Comparison of ENCODE assay signal across 8 mouse cellular contexts in genomic region chr12:31265005-31265721, GRCm38 (mm10). TPM values are rescaled to one million over a fixed set of nuclear protein-coding genes. Genes with fewer than 3 reads are reported as not detected.
DNase-seq lines count a peak whose midpoint lies in the region; ATAC-seq and TF ChIP-seq lines count a peak whose summit lies in the region.

TSS of gene Lamb1 (plus strand) at chr12:31265234.

- H3K4me1 ChIP-seq in spleen, adult 2 months (ENCODE audit: control insufficient read depth, insufficient read depth, insufficient read length): no peaks in the 10 kb centered on the region
- peaks cover 19% of the 10 kb centered on the region for H3K4me1 ChIP-seq in forebrain, embryonic 13.5 days
- H3K4me1 ChIP-seq in lung, embryonic 15.5 days: peaks cover 47% of the 10 kb centered on the region

- TF ChIP-seq CTCF in spleen, adult 2 months (IDR thresholded peaks at IDR 0.05; ENCODE audit: extremely low read depth, insufficient read depth, insufficient read length, insufficient replicate concordance): no peak
- TF ChIP-seq CTCF in layer of hippocampus, adult 2 months (conservative IDR thresholded peaks at IDR 0.05): no peak

- intact Hi-C loops in heart, postnatal 25 days (cut with DNase I): loop anchor here (5.0 kb wide), 2 partner anchors 37 to 98 kb away; no protein-coding TSS in a partner anchor

- H3K36me3 ChIP-seq in spleen, adult 2 months (ENCODE audit: control insufficient read depth, insufficient read depth, low read length): no peaks in the 10 kb centered on the region
- no peaks in the 10 kb centered on the region for H3K36me3 ChIP-seq in forebrain, embryonic 13.5 days (ENCODE audit: poor library complexity, severe bottlenecking)
- H3K36me3 ChIP-seq in lung, embryonic 15.5 days: peaks cover 10% of the 10 kb centered on the region; the same call in 1 of the 2 replicates

- ATAC-seq in forebrain, embryonic 13.5 days: peak; percentile 32
- ATAC-seq in lung, embryonic 15.5 days (ENCODE audit: borderline replicate concordance, extremely low read depth, low FRiP score, low TSS enrichment): peak; percentile 79

- H3K4me2 ChIP-seq in forebrain, embryonic 13.5 days: peak within 1 kb of the TSS; percentile 65
- H3K4me2 ChIP-seq in lung, embryonic 15.5 days: peak within 1 kb of the TSS; percentile 66

- no peak for TF ChIP-seq POLR2A in spleen, adult 2 months (IDR thresholded peaks at IDR 0.05; ENCODE audit: low read depth, low read length)

- 4% methylated on average over 39 of the region's 39 CpGs for WGBS in spleen, adult 2 months
- WGBS in forebrain, embryonic 13.5 days: under 1% methylated on average over 39 of the region's 39 CpGs
- 0% methylated on average over 39 of the region's 39 CpGs for WGBS in lung, embryonic 15.5 days

- H3K27me3 ChIP-seq in spleen, adult 2 months (ENCODE audit: control insufficient read depth, insufficient read depth, low read length): 0 out of 2 replicates have a peak, but pooled peaks cover 1% of the 10 kb centered on the region
- H3K27me3 ChIP-seq in forebrain, embryonic 13.5 days: peaks cover 66% of the 10 kb centered on the region
- H3K27me3 ChIP-seq in lung, embryonic 15.5 days: no peaks in the 10 kb centered on the region

- no peak for DNase-seq in spleen, adult 2 months (ENCODE audit: low read depth in 1 of 2, low spot score in 2 of 2)
- DNase-seq in spleen, adult 18-20 months: no peak
- DNase-seq in heart, postnatal 25 days (ENCODE audit: low spot score): peak; percentile 57
- DNase-seq in layer of hippocampus, adult 2 months (ENCODE audit: low spot score in 2 of 2): peak; percentile 50 to 57
- DNase-seq in right cerebral cortex, adult 2 months (ENCODE audit: low spot score in 2 of 2): peak; percentile 27 to 52
- DNase-seq in MN1 (ENCODE audit: low spot score): no peak

- H3K9ac ChIP-seq in forebrain, embryonic 13.5 days: peak within 1 kb of the TSS; percentile 54
- peak within 1 kb of the TSS; percentile 61 for H3K9ac ChIP-seq in lung, embryonic 15.5 days

- H3K27ac ChIP-seq in spleen, adult 2 months (ENCODE audit: insufficient read depth, low read length): no peak within 1 kb of the TSS
- 0 out of 2 replicates have a peak within 1 kb of the TSS, but pooled peaks have one; percentile 14 for H3K27ac ChIP-seq in forebrain, embryonic 13.5 days
- peak within 1 kb of the TSS; percentile 84 for H3K27ac ChIP-seq in layer of hippocampus, adult 2 months
- peak within 1 kb of the TSS; percentile 89 for H3K27ac ChIP-seq in lung, embryonic 15.5 days

- no peaks in the 10 kb centered on the region for H3K9me3 ChIP-seq in forebrain, embryonic 13.5 days (replicated peaks)
- H3K9me3 ChIP-seq in lung, embryonic 15.5 days: no peaks in the 10 kb centered on the region

- H3K4me3 ChIP-seq in spleen, adult 2 months (ENCODE audit: extremely low read depth, insufficient read depth, insufficient read length): peak within 1 kb of the TSS; percentile 4; the same call in 1 of the 2 replicates
- peak within 1 kb of the TSS; percentile 44 for H3K4me3 ChIP-seq in forebrain, embryonic 13.5 days
- H3K4me3 ChIP-seq in layer of hippocampus, adult 2 months: peak within 1 kb of the TSS; percentile 65
- H3K4me3 ChIP-seq in lung, embryonic 15.5 days: peak within 1 kb of the TSS; percentile 60

RNA-seq across cellular contexts. Expression of gene Lamb1, which starts in this region (rescaled TPM):
- polyA plus RNA-seq in spleen, adult 2 months (2012; rRNA removed): 1.5 TPM in 2 replicates
- polyA plus RNA-seq in forebrain, embryonic 13.5 days (2015; fragmentation: Nextera tagmentation; extraction: Ambion mirVana): 12.5 and 15.2 TPM in 2 replicates
- total RNA-seq in heart, postnatal 25 days (2021): 10 to 100 TPM; 87.5 to 89.2 TPM
- 10 to 100 TPM; 37.8 to 46.8 TPM for total RNA-seq in layer of hippocampus, adult 2 months (2021)
- polyA plus RNA-seq in lung, embryonic 15.5 days (2015; fragmentation: Nextera tagmentation; extraction: Ambion mirVana): 111 and 118 TPM in 2 replicates

Comparison
In these comparisons a context has a peak if more than half of its experiments do, and no peak if none do; other contexts are left out.
1. DNase-seq: peak in heart, postnatal 25 days (single experiment), layer of hippocampus, adult 2 months (2 of 2) and right cerebral cortex, adult 2 months (2 of 2); none in spleen, adult 2 months (0 of 2), spleen, adult 18-20 months (0 of 2) and MN1 (single experiment).
2. H3K4me3 ChIP-seq: peak in every context shown above with its lines; median percentile 65 in layer of hippocampus, adult 2 months; 60 in lung, embryonic 15.5 days; 44 in forebrain, embryonic 13.5 days; 4 in spleen, adult 2 months.